Mouse (Mus musculus) myocyte (in vitro differentiated cells): ENCODE data around the gene Laptm5.

Source experiments
- CEBPB ChIP-seq: IDR thresholded peaks from 2 replicates; pipeline ENCODE4 v1.6.1; 2011; ENCODE audit warnings: mild to moderate bottlenecking, moderate library complexity; ENCODE audit not compliant: poor library complexity, insufficient read depth, severe bottlenecking
- E2F4 ChIP-seq: IDR thresholded peaks from one replicate; pipeline ENCODE4 v1.6.1; 2011; ENCODE audit warnings: mild to moderate bottlenecking, control low read depth, moderate library complexity; ENCODE audit not compliant: insufficient read depth
- MAX ChIP-seq: IDR thresholded peaks from one replicate; pipeline ENCODE4 v1.6.1; 2011; ENCODE audit warnings: low read depth, mild to moderate bottlenecking, control low read depth
- MYOG ChIP-seq, 3 experiments: IDR thresholded peaks; one replicate each; pipeline ENCODE4 v1.6.1; 2011; ENCODE audit warnings: control low read depth in 2 of 3, low read depth in 2 of 3, mild to moderate bottlenecking in 2 of 3; ENCODE audit not compliant: insufficient read length in 2 of 3, control insufficient read depth in 1 of 3, insufficient read depth in 1 of 3
- POLR2A ChIP-seq: IDR thresholded peaks from one replicate; pipeline ENCODE4 v1.6.1; 2011; ENCODE audit warnings: low read depth, mild to moderate bottlenecking, control low read depth, moderate library complexity; ENCODE audit not compliant: insufficient read length
- POLR2AphosphoS2 ChIP-seq: IDR thresholded peaks from one replicate; pipeline ENCODE4 v1.6.1; 2011; ENCODE audit warnings: low read depth, control low read depth; ENCODE audit not compliant: insufficient read length
- TCF12 ChIP-seq: IDR thresholded peaks from one replicate; pipeline ENCODE4 v1.6.1; 2011; ENCODE audit warnings: mild to moderate bottlenecking, control low read depth; ENCODE audit not compliant: poor library complexity, insufficient read depth, severe bottlenecking
- TCF3 ChIP-seq: IDR thresholded peaks from one replicate; pipeline ENCODE4 v1.6.1; 2011; ENCODE audit warnings: low read depth, control low read depth; ENCODE audit not compliant: insufficient read length
- USF1 ChIP-seq: IDR thresholded peaks from one replicate; pipeline ENCODE4 v1.6.1; 2011; ENCODE audit warnings: low read depth, mild to moderate bottlenecking, control low read depth, moderate library complexity

DNA sequence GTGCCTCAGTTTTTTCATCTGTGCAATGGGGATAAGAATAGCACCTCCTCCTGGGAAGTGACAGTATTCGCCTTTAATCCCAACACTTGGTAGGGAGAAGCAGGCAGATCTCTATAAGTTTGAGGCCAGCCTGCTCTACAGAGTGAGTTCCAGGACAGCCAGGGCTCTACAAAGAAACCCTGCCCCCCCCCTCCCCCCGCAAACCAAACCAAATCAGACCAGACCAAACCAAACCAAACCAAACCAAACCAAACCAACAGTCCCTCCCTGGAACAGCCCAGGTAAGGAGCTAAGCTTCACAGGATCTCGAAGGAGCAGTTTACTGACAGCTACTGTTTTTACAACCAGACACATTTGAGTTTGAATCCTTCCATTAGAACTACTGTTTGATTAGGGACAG, 299 bp upstream of the Laptm5 start:
- no peak for TF ChIP-seq TCF12
- TF ChIP-seq POLR2AphosphoS2 = no peak
- TF ChIP-seq MAX = no peak
- no peak for TF ChIP-seq POLR2A
- no peak for TF ChIP-seq CEBPB
- no peak for TF ChIP-seq MYOG (IDR thresholded peaks at IDR 0.05; ENCODE audit: control insufficient read depth in 1 of 3, insufficient read depth in 1 of 3, insufficient read length in 2 of 3, low read depth in 2 of 3)
- no peak for TF ChIP-seq TCF3
- no peak for TF ChIP-seq USF1
- no peak for TF ChIP-seq E2F4
